Mouse (Mus musculus) hindbrain, embryonic 16.5 days (tissue): ENCODE data around the gene Amot. TPM values are rescaled to one million over a fixed set of nuclear protein-coding genes. Genes with fewer than 3 reads are reported as not detected.

Source experiments
- ATAC-seq: fragments of 200-750 bp; cut with Nextera tagmentation; 2 replicates; pipeline ENCODE4 v1.8.0; 2017; ENCODE audit warnings: moderate TSS enrichment, moderate library complexity
- H3K27ac ChIP-seq: fragments of 300-500 bp; sonication (generic); 2 replicates; pipeline ENCODE4 v1.5.1; 2014; ENCODE audit warnings: low read depth, mild to moderate bottlenecking, control low read depth, low read length, moderate library complexity
- H3K27me3 ChIP-seq: fragments of 300-500 bp; sonication (generic); replicated peaks from 2 replicates; pipeline ENCODE4 v1.6.1; 2014; ENCODE audit warnings: low read length; ENCODE audit not compliant: control insufficient read depth, insufficient read depth
- H3K36me3 ChIP-seq: fragments of 300-500 bp; sonication (generic); 2 replicates; pipeline ENCODE4 v1.6.1; 2014; ENCODE audit warnings: mild to moderate bottlenecking, low read length, moderate library complexity, mixed read lengths; ENCODE audit not compliant: control insufficient read depth, insufficient read depth
- H3K4me1 ChIP-seq: fragments of 300-500 bp; sonication (generic); 2 replicates; pipeline ENCODE4 v1.6.1; 2014; ENCODE audit warnings: low read depth, low read length; ENCODE audit not compliant: control insufficient read depth, insufficient read depth
- H3K4me2 ChIP-seq: fragments of 300-500 bp; sonication (generic); 2 replicates; pipeline ENCODE4 v1.6.1; 2014; ENCODE audit warnings: mild to moderate bottlenecking, low read length, control low read depth, moderate library complexity
- H3K4me3 ChIP-seq: fragments of 300-500 bp; sonication (generic); 2 replicates; pipeline ENCODE4 v1.5.1; 2014; ENCODE audit warnings: mild to moderate bottlenecking, low read length, control low read depth, moderate library complexity
- H3K9ac ChIP-seq: fragments of 300-500 bp; sonication (generic); 2 replicates; pipeline ENCODE4 v1.6.1; 2014; ENCODE audit warnings: low read depth, mild to moderate bottlenecking, control low read depth, low read length, moderate library complexity
- H3K9me3 ChIP-seq: fragments of 300-500 bp; sonication (generic); 2 replicates; pipeline ENCODE4 v1.6.1; 2014; ENCODE audit warnings: mild to moderate bottlenecking, low read length, moderate library complexity; ENCODE audit not compliant: control insufficient read depth
- WGBS: fragments of 180-500 bp; shearing (Covaris S2); extraction: QIAGEN DNeasy Blood & Tissue Kit; methylation state at CpG from one replicate; pipeline ENCODE4 v1.1.7; 2014; 5-methylcytosine and 5-hydroxymethylcytosine counted together
- polyA plus RNA-seq: library from polyadenylated mRNA; unstranded; fragments of >200 nt; fragmentation: Nextera tagmentation; extraction: Ambion mirVana; gene quantifications from 2 replicates; pipeline ENCODE4 v1.2.1, GENCODE M21; 2015

Gene Amot
- polyA plus RNA-seq, 1 experiment from 2014 or later: 11.5 TPM

GRCm38 (mm10) chrX:145510675-145511074 is 5.7 kb upstream of the Amot start:
- Histone ChIP-seq H3K36me3 (no peaks in the 10 kb centered on the region), H3K9ac (no peak overlapping the region), H3K27ac (no peak overlapping the region), H3K4me2 (no peak overlapping the region), H3K9me3 (no peaks in the 10 kb centered on the region), H3K27me3 (no peaks in the 10 kb centered on the region), H3K4me3 (no peak overlapping the region), H3K4me1 (no peaks in the 10 kb centered on the region)
- WGBS: 65% methylated on average over 3 of the region's 3 CpGs
- no peak for ATAC-seq

DNA sequence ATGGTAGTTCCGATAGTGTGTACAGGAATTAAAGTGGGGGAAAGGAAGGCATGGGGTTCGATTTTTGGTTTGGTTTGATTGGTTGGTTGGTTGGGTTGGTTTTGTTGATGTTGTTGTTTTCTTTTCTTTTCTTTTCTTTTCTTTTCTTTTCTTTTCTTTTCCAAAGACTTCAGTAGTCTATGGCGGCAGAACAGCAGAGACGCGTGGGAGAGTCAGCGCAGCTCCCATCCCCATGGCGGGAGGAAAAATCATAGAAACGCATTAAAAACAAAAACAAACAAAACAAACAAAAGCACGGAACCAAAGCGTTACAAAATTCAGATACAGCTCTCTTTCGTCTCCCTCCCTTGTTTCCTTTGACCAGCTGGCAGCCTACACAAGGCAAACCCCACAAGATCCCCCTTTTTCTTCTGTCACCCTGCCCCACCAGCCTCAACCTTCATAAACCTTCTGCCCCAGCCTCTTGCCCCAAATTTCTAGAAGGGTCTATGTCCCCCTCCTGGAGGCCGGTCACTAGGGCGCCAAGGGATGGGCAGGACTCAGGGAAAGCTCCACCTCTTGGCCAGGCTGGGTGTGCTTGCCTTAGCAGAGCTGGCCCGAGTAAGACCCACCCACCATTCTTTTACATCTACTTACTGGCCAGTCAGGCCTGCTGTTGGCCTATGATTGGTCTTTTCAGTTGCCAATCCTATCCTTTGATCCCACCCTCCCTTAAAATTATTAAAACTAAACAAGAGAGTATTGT is 648 bp upstream of the Amot start:
- peak; percentile 96 for ATAC-seq
- no peaks in the 10 kb centered on the region for H3K9me3 ChIP-seq
- 16% methylated on average over 14 of the region's 14 CpGs for WGBS
- peak overlapping the region; percentile 65; the same call in 1 of the 2 replicates for H3K9ac ChIP-seq
- H3K4me3 ChIP-seq: peak overlapping the region; percentile 45
- H3K4me2 ChIP-seq: peak overlapping the region; percentile 73
- no peaks in the 10 kb centered on the region for H3K4me1 ChIP-seq
- no peaks in the 10 kb centered on the region for H3K27me3 ChIP-seq
- peak overlapping the region; percentile 44; the same call in 1 of the 2 replicates for H3K27ac ChIP-seq
- no peaks in the 10 kb centered on the region for H3K36me3 ChIP-seq

- WGBS: 46% methylated on average over 8 of the region's 8 CpGs
- Histone ChIP-seq H3K9me3 (no peaks in the 10 kb centered on the region), H3K9ac (no peak overlapping the region), H3K27ac (no peak overlapping the region), H3K27me3 (no peaks in the 10 kb centered on the region), H3K4me2 (0 out of 2 replicates have a peak overlapping the region, but pooled peaks have one; percentile 1), H3K4me3 (no peak overlapping the region), H3K4me1 (no peaks in the 10 kb centered on the region), H3K36me3 (no peaks in the 10 kb centered on the region)
- ATAC-seq: no peak
These were observed 3.2 kb downstream of the Amot start for GRCm38 (mm10) chrX:145501666-145502355.

DNA sequence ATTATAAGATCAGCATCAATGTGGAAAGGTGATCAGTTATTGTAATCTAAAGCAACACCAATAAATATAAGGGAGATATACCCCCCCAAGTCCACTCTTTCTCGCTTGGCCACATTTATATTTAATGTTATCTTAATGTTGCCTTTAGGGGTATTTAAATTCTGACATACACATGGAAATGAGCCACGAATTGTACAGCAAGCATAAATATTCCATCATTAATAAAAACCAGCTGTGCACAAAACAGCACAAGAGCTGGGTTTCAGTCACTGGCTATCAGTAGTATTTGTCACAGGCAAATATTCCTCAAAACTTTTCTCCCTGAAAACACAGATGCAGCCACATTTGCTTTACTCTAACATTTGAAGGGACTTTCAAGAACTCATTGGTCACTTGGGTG is 5.9 kb downstream of the Amot start:
- Histone ChIP-seq H3K27me3 (no peaks in the 10 kb centered on the region), H3K9ac (no peak overlapping the region), H3K9me3 (no peaks in the 10 kb centered on the region), H3K4me2 (no peak overlapping the region), H3K4me3 (no peak overlapping the region), H3K27ac (no peak overlapping the region), H3K36me3 (no peaks in the 10 kb centered on the region), H3K4me1 (no peaks in the 10 kb centered on the region)
- no peak for ATAC-seq
- 65% methylated on average over 2 of the region's 2 CpGs for WGBS

DNA sequence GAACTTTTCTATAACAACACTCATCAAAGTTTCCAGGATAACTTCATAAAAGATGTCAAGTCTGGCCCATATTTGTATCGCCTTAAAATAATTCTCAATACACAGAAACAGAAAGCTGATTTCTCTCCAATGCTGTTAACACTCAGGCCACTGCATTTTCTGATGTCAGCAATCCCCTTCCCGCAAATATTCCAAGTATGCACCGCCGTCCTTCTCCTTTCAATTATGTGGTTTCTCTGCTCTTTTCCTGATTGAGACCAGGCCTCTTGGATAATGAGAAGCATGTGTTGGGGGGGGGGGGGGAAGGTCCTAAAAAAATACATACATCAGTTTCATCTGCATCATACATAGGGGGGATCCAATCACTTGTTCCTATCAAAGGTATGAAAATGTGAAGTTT is 6.3 kb downstream of the Amot start:
- Histone ChIP-seq H3K4me3 (no peak overlapping the region), H3K27ac (no peak overlapping the region), H3K27me3 (no peaks in the 10 kb centered on the region), H3K4me1 (no peaks in the 10 kb centered on the region), H3K9me3 (no peaks in the 10 kb centered on the region), H3K9ac (no peak overlapping the region), H3K4me2 (no peak overlapping the region), H3K36me3 (no peaks in the 10 kb centered on the region)
- WGBS: 77% methylated on average over 4 of the region's 4 CpGs
- ATAC-seq: no peak

GRCm38 (mm10) chrX:145497486-145497885 is 7.5 kb downstream of the Amot start:
- H3K4me2 ChIP-seq: no peak overlapping the region
- 96% methylated on average over 6 of the region's 6 CpGs for WGBS
- H3K9ac ChIP-seq: no peak overlapping the region
- no peaks in the 10 kb centered on the region for H3K9me3 ChIP-seq
- no peak overlapping the region for H3K4me3 ChIP-seq
- no peak overlapping the region for H3K27ac ChIP-seq
- no peaks in the 10 kb centered on the region for H3K4me1 ChIP-seq
- no peaks in the 10 kb centered on the region for H3K36me3 ChIP-seq
- ATAC-seq: no peak
- no peaks in the 10 kb centered on the region for H3K27me3 ChIP-seq

GRCm38 (mm10) chrX:145495381-145495780 is 9.6 kb downstream of the Amot start:
- Histone ChIP-seq H3K4me3 (no peak overlapping the region), H3K27me3 (no peaks in the 10 kb centered on the region), H3K4me2 (no peak overlapping the region), H3K9me3 (no peaks in the 10 kb centered on the region), H3K27ac (no peak overlapping the region), H3K4me1 (no peaks in the 10 kb centered on the region), H3K36me3 (no peaks in the 10 kb centered on the region), H3K9ac (no peak overlapping the region)
- no peak for ATAC-seq
- WGBS: 85% methylated on average over 4 of the region's 4 CpGs

- H3K36me3 ChIP-seq: no peaks in the 10 kb centered on the region
- no peak overlapping the region for H3K9ac ChIP-seq
- H3K27me3 ChIP-seq: no peaks in the 10 kb centered on the region
- H3K4me1 ChIP-seq: no peaks in the 10 kb centered on the region
- 85% methylated on average over 1 of the region's 1 CpGs for WGBS
- no peak overlapping the region for H3K4me2 ChIP-seq
- H3K27ac ChIP-seq: no peak overlapping the region
- no peaks in the 10 kb centered on the region for H3K9me3 ChIP-seq
- H3K4me3 ChIP-seq: no peak overlapping the region
- ATAC-seq: no peak
These were observed 14.2 kb downstream of the Amot start for GRCm38 (mm10) chrX:145490821-145491220.

DNA sequence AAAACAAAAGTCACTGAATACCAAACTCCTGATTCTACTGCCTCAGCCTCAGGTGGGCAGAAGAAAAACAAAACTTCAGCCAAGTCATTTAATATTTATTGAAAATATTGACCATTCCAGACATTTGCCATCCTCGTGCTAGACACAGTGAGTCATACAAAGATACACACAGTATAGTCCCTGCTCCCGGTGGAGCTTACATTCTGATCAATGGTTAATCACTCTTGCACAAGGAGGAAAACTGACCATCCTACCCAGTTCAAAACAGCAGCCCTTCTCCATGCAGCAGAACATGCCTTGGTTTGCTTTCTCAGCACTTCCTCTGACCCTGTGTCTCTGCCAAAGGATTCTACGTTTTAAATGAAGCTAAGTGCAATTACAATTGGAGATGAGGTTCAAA is 14.6 kb downstream of the Amot start:
- no peaks in the 10 kb centered on the region for H3K9me3 ChIP-seq
- H3K4me2 ChIP-seq: no peak overlapping the region
- no peaks in the 10 kb centered on the region for H3K36me3 ChIP-seq
- H3K4me1 ChIP-seq: no peaks in the 10 kb centered on the region
- WGBS: 83% methylated on average over 3 of the region's 3 CpGs
- no peak overlapping the region for H3K9ac ChIP-seq
- no peak overlapping the region for H3K4me3 ChIP-seq
- no peaks in the 10 kb centered on the region for H3K27me3 ChIP-seq
- no peak overlapping the region for H3K27ac ChIP-seq
- ATAC-seq: no peak
